Mouse (Mus musculus) lung, adult 2 months (tissue): ENCODE data around the gene Gm10300. TPM values are rescaled to one million over a fixed set of nuclear protein-coding genes. Genes with fewer than 3 reads are reported as not detected.
A peak's percentile ranks its signal among the peaks of the same experiment; 100 is the strongest.

ENCODE experiments used
- DNase-seq: peaks from one replicate; pipeline ENCODE4 v3.0.0; 2022
- H3K4me1 ChIP-seq: fragments of 200-500 bp; 2 replicates; pipeline ENCODE4 v1.6.1; 2011; ENCODE audit warnings: low read length; ENCODE audit not compliant: control insufficient read depth, insufficient read depth
- H3K4me3 ChIP-seq: fragments of 200-500 bp; replicated peaks from 2 replicates; pipeline ENCODE3; 2011; ENCODE audit warnings: low read depth, mild to moderate bottlenecking, control low read depth, low read length; ENCODE audit errors: extremely low read depth
- CTCF ChIP-seq: fragments of 200-500 bp; IDR thresholded peaks from 2 replicates; pipeline ENCODE4 v1.5.1; 2011; ENCODE audit warnings: mild to moderate bottlenecking, low read length, control low read depth; ENCODE audit not compliant: insufficient read depth
- POLR2A ChIP-seq: fragments of 200-500 bp; IDR thresholded peaks from 2 replicates; pipeline ENCODE4 v1.6.1; 2011; ENCODE audit warnings: low read depth, mild to moderate bottlenecking, control low read depth, low read length, borderline replicate concordance; ENCODE audit errors: extremely low read depth
- WGBS: fragments of 180-500 bp; shearing (Covaris S2); methylation state at CpG from one replicate; pipeline ENCODE4 v1.1.7; 2018; 5-methylcytosine and 5-hydroxymethylcytosine counted together
- polyA plus RNA-seq: library from polyadenylated mRNA; depleted of rRNA; stranded (reverse); fragments of >200 nt; gene quantifications from 2 replicates; pipeline ENCODE4 v1.2.3, GENCODE M21; 2012

The Gm10300 gene
- polyA plus RNA-seq, 1 experiment = 0.07 TPM

DNA sequence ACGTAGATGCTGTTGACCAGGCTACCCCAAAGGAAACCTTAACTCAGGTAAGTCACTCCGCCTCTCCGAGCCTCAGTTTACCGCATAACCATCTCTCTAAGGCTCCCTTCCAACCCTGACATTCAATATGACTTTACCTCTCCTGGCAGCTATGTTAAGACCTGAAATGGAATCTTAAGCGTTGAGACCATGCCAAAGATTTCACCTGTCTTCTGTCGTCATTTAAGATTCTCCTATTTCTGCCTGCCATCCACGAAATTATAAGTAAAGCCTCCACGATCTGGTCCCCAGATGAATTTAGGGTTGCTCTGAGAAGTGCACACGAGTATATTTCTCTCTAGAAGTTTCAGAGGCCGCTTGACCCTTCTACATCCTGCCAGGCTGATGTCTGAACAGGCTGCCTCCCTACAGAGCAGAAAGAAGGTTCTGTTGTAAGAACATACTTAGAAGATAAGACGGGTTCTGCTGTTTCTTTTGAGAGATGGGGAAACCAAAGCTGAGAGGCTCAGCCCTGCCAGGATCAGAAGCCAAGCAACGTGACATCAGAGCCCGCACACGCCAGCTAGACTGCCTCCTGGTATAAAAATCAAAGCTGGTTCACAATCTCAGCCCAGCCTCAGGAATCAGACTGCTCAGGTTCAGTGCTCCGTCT, 24.8 kb upstream of the Gm10300 start:
- no peak for DNase-seq

DNA sequence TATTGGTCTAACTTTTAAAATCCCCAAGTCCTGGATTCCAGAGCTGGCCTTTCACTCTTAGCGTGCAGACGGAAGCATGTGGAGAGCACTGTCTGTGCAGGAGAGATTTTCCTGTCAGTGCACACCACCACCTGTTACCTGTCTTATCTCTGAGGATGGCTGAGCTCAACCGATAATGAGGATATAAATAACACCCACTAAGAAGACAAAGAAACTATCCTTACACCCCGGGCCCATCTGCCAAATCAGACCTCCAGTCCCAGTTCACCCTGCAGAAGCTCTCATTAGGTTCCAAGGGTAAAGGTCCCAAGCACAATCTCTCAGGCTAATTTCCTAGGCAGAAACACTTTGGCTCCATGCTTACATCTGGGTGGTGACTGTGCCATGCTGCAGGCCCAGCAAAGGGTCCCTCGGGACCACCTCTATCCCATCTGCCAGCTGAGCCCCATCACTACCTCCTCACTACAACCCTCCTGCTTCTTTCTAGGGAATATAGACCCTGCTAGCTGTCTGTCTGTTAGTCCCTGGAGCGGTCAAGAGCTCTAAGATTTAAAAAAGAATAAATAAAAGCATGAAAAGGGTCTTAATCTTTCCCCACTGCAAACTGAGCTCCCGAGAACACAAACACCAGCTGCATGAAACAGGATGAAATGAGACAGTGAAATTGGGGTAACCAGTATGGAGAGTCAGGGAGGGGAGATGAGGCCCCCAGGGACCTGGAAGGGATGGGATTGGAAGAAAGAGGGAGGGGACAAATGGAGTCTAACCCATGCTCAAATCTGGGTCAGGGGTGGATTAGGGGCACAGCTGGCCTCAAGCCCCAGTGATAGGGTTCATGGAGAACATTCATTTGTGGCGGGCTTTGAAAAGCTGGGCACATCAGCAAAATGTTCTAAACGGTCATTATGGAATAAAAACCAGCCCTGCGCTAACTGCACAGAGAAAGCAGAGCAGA, 22.9 kb upstream of the Gm10300 start:
- Histone ChIP-seq H3K4me1 (peaks cover 4% of the 10 kb centered on the region; the same call in 1 of the 2 replicates), H3K4me3 (no peak overlapping the region)
- TF ChIP-seq CTCF (no peak), POLR2A (no peak)
- WGBS = 84% methylated on average over 10 of the region's 10 CpGs
- no peak for DNase-seq

More for the DNA sequence above, 24.8 kb upstream of the Gm10300 start:
- TF ChIP-seq POLR2A = no peak
- no peak for TF ChIP-seq CTCF
- WGBS = 10% methylated on average over 15 of the region's 15 CpGs
- Histone ChIP-seq H3K4me3 (peak overlapping the region; percentile 98), H3K4me1 (peaks cover 7% of the 10 kb centered on the region; the same call in 1 of the 2 replicates)

DNA sequence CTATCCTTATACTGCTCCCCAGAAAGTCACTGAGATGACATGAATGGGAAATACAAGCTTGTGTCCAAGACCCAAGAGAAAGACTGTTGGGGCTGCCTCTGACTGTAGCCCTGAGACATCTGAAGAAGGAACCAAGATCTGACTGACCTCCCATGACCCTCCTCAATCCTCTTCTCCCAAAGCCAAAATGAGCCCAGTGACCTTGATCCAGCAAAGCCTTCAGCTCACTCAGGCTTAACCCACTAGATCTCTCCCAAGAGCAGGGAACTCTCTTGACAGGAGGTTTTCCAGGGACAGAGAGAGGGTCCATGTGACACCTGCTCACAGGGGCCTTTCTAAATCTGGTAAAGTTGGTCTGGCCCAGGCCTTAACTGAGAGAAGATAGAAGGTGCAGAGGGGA, 17.2 kb upstream of the Gm10300 start:
- TF ChIP-seq CTCF = no peak
- TF ChIP-seq POLR2A = no peak
- DNase-seq = no peak

DNA sequence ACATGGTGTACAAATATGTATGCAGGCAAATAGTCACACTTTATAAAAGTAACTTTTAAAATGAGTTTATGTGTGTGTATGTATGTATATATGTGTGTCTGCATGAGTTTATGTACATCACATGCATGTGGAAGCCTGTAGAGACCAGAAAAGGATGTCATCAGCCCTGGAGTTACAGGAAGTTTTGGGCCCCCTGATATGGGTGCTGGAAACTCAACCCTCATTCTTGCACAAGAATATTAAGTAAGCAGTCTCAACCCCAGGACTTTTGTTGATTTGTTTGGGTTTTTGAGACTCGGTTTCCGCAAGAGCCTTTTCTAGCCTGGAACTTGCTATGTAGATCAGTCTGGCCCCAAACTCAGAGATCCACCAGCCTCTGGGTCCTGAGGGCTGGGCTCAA, 15.0 kb upstream of the Gm10300 start:
- Histone ChIP-seq H3K4me3 (no peak overlapping the region), H3K4me1 (no peaks in the 10 kb centered on the region)
- 91% methylated on average over 2 of the region's 2 CpGs for WGBS
- TF ChIP-seq POLR2A = no peak
- no peak for TF ChIP-seq CTCF
- DNase-seq = no peak

More for the DNA sequence above, 17.2 kb upstream of the Gm10300 start:
- no peaks in the 10 kb centered on the region for H3K4me1 ChIP-seq
- no peak overlapping the region for H3K4me3 ChIP-seq

DNA sequence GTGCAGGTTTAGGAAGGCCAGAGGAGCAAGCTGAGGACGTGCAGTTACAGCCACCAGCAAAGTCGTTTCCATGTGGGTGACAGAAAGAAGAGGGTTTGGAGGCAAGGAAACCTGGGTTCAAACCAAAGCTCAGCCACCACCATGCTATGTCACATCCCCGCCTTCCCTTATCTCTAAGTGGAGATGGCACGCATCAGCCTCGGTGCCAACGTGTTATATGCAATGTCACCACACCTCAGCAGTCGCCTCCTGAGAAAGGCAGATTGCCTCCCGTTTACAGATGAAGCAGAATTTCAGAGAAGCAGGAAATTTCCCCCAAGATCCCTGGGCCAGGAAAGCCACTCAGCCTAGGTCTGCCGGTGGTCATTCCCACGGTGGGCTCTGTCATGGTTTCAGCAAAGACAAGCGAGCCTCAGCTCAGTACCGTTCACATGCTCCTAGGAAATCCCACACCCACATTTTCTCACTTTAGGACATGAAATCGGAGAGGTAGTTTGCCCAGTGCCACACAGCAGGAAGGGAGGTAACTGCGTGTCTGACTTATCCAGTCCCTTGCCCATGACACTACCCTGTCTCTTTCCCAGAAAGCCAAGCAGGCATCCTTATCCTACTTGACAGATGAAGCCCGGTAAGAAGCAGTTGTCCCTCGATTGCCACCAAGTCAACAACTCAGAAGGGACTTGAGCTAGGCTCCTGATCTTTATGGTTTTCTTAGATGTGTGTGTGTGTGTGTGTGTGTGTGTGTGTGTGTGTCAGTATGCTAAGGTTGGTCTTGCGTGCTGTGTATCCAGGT, 14.3 kb upstream of the Gm10300 start:
- TF ChIP-seq CTCF (no peak), POLR2A (no peak)
- no peak for DNase-seq
- H3K4me3 ChIP-seq = no peak overlapping the region
- no peaks in the 10 kb centered on the region for H3K4me1 ChIP-seq
- WGBS = 64% methylated on average over 17 of the region's 17 CpGs

DNA sequence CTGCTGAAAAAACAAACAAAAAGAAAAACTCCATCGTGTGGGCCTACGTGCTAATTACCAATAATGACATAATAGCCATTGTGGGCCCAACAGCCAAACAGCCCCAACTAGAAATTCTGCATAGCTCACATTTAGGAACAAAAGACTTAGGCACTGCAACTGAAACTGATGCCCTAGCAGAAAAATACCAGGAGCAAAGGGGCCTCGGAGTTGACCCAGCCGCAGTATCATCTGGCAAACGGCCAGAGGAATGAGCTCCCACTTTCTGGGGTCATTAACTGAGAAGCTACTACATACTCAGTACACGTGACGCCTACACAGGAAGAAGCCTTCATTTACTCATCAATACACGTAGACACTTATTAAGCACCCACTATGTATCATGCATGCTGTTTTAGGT, 12.2 kb upstream of the Gm10300 start:
- Histone ChIP-seq H3K4me3 (no peak overlapping the region), H3K4me1 (peaks cover 8% of the 10 kb centered on the region)
- TF ChIP-seq POLR2A (no peak), CTCF (no peak)
- DNase-seq = no peak
- 61% methylated on average over 8 of the region's 8 CpGs for whole genome bisulfite sequencing

DNA sequence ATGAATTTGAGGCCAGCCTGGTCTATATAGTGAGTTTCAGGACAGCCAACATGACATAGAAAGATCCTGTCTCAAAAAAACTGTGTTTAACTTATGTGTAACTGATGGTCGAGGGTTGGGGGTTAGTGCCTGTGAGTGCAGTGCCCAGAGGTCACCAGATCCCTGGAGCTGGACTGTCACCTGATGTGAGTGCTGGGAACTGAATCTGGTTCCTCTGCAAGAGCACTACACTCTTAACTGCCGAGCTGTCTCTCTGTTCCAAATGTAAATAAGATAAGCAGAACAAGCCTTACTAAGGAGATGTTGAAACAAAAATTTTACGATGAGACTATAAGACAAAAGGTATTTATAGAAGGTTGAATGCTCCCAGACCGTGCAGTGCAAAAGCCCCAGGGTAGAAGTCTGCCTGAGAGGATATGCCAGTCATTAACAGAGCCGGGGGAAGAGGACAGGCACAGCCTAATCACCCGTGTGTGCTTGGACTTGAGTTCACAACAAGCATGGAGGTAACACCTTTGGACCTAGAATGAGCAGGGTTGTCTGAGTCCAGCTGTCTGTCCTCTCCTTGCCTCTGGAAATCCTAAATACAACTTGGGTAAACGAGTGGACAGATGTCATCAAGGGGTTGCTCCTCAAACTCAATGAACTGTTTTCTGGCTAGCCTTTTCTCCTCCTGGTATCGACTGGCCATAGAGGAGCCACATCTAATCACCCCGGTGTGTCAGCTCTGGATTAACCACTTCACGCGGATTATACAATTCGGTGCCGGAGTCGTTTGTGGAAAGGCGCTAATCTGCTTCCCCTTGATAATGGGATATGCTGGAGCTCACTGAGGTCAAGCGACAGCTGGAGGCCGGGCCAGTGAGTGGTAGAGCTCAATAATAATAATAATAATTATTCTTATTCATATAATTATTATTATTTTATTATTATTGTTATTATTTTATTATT, 11.3 kb upstream of the Gm10300 start:
- 66% methylated on average over 17 of the region's 17 CpGs for WGBS
- Histone ChIP-seq H3K4me1 (peaks cover 8% of the 10 kb centered on the region), H3K4me3 (no peak overlapping the region)
- no peak for TF ChIP-seq POLR2A
- no peak for TF ChIP-seq CTCF
- no peak for DNase-seq

DNA sequence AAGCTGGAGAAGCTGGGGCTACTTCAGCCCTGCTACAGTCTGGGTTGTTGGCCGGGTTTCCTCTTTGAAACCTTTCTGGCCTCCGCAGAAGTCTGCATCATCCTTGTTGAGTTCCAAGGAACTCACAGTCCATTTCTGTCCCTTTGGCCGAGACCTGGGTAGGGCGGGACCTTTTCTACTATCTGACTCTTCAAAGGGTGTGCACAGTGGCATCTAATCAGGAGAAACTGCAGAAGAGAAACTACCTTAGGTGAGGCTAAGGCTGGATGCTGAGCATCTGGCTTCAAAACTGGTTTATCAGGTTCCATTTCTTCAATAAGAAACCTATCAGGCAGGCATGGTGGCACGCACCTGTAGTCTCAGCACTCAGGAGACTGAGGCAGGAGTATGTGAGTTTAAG, 9.9 kb upstream of the Gm10300 start:
- H3K4me3 ChIP-seq = no peak overlapping the region
- TF ChIP-seq POLR2A (no peak), CTCF (no peak)
- 76% methylated on average over 5 of the region's 5 CpGs for WGBS
- H3K4me1 ChIP-seq = peaks cover 8% of the 10 kb centered on the region
- no peak for DNase-seq
